Mouse (Mus musculus) midbrain, embryonic 15.5 days (tissue): Measurements from ENCODE around the gene Cops7a. TPM values are rescaled to one million over a fixed set of nuclear protein-coding genes. Genes with fewer than 3 reads are reported as not detected.
A peak's percentile ranks its signal among the peaks of the same experiment; 100 is the strongest.

ENCODE experiments used
- ATAC-seq: fragments of 200-750 bp; cut with Nextera tagmentation; replicated peaks from 2 replicates; pipeline ENCODE4 v1.8.0; 2017; ENCODE audit warnings: moderate TSS enrichment
- H3K27ac ChIP-seq: fragments of 300-500 bp; sonication (generic); 2 replicates; pipeline ENCODE4 v1.5.1; 2015; ENCODE audit warnings: mild to moderate bottlenecking, inconsistent platforms
- H3K27me3 ChIP-seq: fragments of 300-500 bp; sonication (generic); replicated peaks from 2 replicates; pipeline ENCODE4 v1.6.1; 2015; ENCODE audit warnings: inconsistent platforms
- H3K36me3 ChIP-seq: fragments of 300-500 bp; sonication (generic); replicated peaks from 2 replicates; pipeline ENCODE4 v1.6.1; 2015; ENCODE audit warnings: inconsistent platforms
- H3K4me1 ChIP-seq: fragments of 300-500 bp; sonication (generic); 2 replicates; pipeline ENCODE4 v1.6.1; 2015; ENCODE audit warnings: inconsistent platforms
- H3K4me2 ChIP-seq: fragments of 300-500 bp; sonication (generic); 2 replicates; pipeline ENCODE4 v1.6.1; 2015; ENCODE audit warnings: inconsistent platforms, mild to moderate bottlenecking, moderate library complexity
- H3K4me3 ChIP-seq: fragments of 300-500 bp; sonication (generic); 2 replicates; pipeline ENCODE4 v1.5.1; 2015; ENCODE audit warnings: mild to moderate bottlenecking, inconsistent platforms
- H3K9ac ChIP-seq: fragments of 300-500 bp; sonication (generic); 2 replicates; pipeline ENCODE4 v1.6.1; 2015; ENCODE audit warnings: mild to moderate bottlenecking, inconsistent platforms
- H3K9me3 ChIP-seq: fragments of 300-500 bp; sonication (generic); 2 replicates; pipeline ENCODE4 v1.6.1; 2016; ENCODE audit warnings: inconsistent platforms
- WGBS: fragments of 180-500 bp; shearing (Covaris S2); methylation state at CpG from one replicate; pipeline ENCODE4 v1.1.7; 2015; ENCODE audit warnings: mixed read lengths; 5-methylcytosine and 5-hydroxymethylcytosine counted together
- polyA plus RNA-seq: library from polyadenylated mRNA; unstranded; fragments of >200 nt; fragmentation: Nextera tagmentation; extraction: Ambion mirVana; gene quantifications from 2 replicates; pipeline ENCODE4 v1.2.1, GENCODE M21; 2015

Cops7a gene
- polyA plus RNA-seq, 1 experiment from 2014 or later = 95.5 TPM

DNA sequence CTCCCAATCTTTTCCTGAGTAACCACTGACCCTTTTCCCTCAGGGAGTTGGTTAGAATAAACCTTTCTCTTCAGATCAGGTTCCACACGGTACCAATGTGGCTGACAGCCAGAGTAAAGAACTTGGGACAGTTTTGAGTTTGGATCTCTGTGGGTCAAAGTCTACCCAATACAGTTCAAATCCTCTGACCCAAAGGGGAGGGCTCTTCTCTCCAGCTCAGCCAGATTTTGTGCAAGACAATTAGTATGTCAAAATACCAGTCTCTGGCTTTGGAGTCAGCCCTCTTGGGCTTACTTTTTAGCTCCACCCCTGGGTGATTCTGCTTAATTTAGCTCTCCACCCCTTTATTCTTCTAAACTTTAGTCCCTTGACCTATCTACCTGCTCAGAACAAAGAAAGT, 35.1 kb downstream of the Cops7a start:
- peak overlapping the region; percentile 89 for H3K4me2 ChIP-seq
- no peak; the same call in 1 of the 2 replicates for ATAC-seq
- H3K27ac ChIP-seq = peak overlapping the region; percentile 94
- WGBS = 30% methylated on average over 1 of the region's 1 CpGs
- no peaks in the 10 kb centered on the region for H3K27me3 ChIP-seq
- H3K4me3 ChIP-seq = peak overlapping the region; percentile 97
- peaks cover 17% of the 10 kb centered on the region; the same call in 1 of the 2 replicates for H3K36me3 ChIP-seq
- 0 out of 2 replicates have a peak overlapping the region, but pooled peaks have one; percentile 75 for H3K9ac ChIP-seq
- no peaks in the 10 kb centered on the region for H3K9me3 ChIP-seq
- peaks cover 30% of the 10 kb centered on the region for H3K4me1 ChIP-seq

DNA sequence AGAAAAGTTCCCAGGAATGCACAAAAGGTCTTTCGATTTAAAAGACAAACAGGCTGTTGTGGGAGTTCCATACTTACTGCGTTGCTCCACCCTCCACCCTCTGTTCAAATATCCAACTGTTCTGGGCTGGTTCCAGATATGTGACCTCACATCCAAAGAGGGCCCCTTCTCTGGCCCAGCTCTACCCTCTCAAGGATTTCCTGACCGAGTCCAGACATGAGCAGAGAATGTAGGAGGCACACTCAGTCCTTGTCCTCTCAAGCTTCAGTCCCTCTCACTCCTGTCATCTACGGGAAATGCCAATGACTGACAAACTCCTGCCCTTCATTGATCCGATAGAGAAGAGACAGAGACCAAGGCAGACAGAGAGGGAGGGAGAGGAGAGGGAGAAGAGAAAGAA, 39.4 kb downstream of the Cops7a start:
- Histone ChIP-seq H3K4me1 (peaks cover 11% of the 10 kb centered on the region), H3K36me3 (no peaks in the 10 kb centered on the region), H3K9me3 (no peaks in the 10 kb centered on the region), H3K9ac (no peak overlapping the region), H3K4me2 (no peak overlapping the region), H3K27me3 (no peaks in the 10 kb centered on the region), H3K27ac (no peak overlapping the region), H3K4me3 (no peak overlapping the region)
- ATAC-seq = no peak
- WGBS = 60% methylated on average over 5 of the region's 5 CpGs

GRCm38 (mm10) chr6:124925173-124925793, 40.1 kb downstream of the Cops7a start:
- Histone ChIP-seq H3K27ac (no peak overlapping the region), H3K9ac (no peak overlapping the region), H3K4me2 (no peak overlapping the region), H3K4me1 (peaks cover 13% of the 10 kb centered on the region), H3K36me3 (no peaks in the 10 kb centered on the region), H3K9me3 (no peaks in the 10 kb centered on the region), H3K4me3 (no peak overlapping the region), H3K27me3 (no peaks in the 10 kb centered on the region)
- 39% methylated on average over 12 of the region's 12 CpGs for WGBS
- no peak for ATAC-seq

DNA sequence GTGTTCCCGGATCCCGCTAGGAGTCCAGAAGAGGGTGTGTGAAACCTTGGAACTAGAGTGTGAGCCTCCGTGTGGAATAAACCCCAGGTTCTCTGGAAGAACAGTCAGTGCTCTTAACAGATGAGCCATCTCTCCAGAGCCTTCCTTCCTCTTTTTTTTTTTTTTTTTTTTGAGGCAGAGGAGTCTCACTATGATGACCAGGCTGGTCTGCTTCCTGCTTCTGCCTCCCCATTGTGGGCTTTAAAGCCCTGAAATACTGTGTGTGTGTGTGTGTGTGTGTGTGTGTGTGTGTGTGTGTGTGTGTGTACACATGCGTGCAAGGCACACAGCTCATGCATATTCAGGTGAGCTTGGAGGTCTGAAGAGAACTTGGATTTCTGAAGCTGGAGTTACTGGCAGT, 43.8 kb downstream of the Cops7a start:
- H3K36me3 ChIP-seq = no peaks in the 10 kb centered on the region
- no peak overlapping the region for H3K4me2 ChIP-seq
- no peaks in the 10 kb centered on the region for H3K27me3 ChIP-seq
- H3K9me3 ChIP-seq = no peaks in the 10 kb centered on the region
- peaks cover 27% of the 10 kb centered on the region for H3K4me1 ChIP-seq
- WGBS = 65% methylated on average over 4 of the region's 4 CpGs
- peak overlapping the region; percentile 100 for H3K27ac ChIP-seq
- no peak overlapping the region for H3K9ac ChIP-seq
- no peak overlapping the region for H3K4me3 ChIP-seq
- ATAC-seq = no peak

- WGBS = 23% methylated on average over 9 of the region's 9 CpGs
- Histone ChIP-seq H3K4me2 (peak overlapping the region; percentile 95), H3K4me1 (peaks cover 29% of the 10 kb centered on the region), H3K9ac (peak overlapping the region; percentile 40), H3K36me3 (no peaks in the 10 kb centered on the region), H3K9me3 (no peaks in the 10 kb centered on the region), H3K4me3 (peak overlapping the region; percentile 86), H3K27me3 (no peaks in the 10 kb centered on the region), H3K27ac (peak overlapping the region; percentile 100)
- ATAC-seq = no peak
These were observed 44.8 kb downstream of the Cops7a start for GRCm38 (mm10) chr6:124920318-124921085.

GRCm38 (mm10) chr6:124919695-124920317, 45.5 kb downstream of the Cops7a start, which contains the start of gene Ptms:
TSS of gene Ptms (minus strand) at chr6:124920103.
- Histone ChIP-seq H3K27me3 (no peaks in the 10 kb centered on the region), H3K27ac (peak within 1 kb of the TSS; percentile 100), H3K36me3 (no peaks in the 10 kb centered on the region), H3K9me3 (no peaks in the 10 kb centered on the region), H3K9ac (peak within 1 kb of the TSS; percentile 99), H3K4me2 (peak within 1 kb of the TSS; percentile 95), H3K4me1 (peaks cover 36% of the 10 kb centered on the region), H3K4me3 (peak within 1 kb of the TSS; percentile 86)
- ATAC-seq = peak; percentile 88
- 0% methylated on average over 13 of the region's 13 CpGs for WGBS

GRCm38 (mm10) chr6:124918890-124919627, 46.3 kb downstream of the Cops7a start:
- ATAC-seq = no peak
- peaks cover 43% of the 10 kb centered on the region for H3K4me1 ChIP-seq
- peak overlapping the region; percentile 95 for H3K4me2 ChIP-seq
- H3K4me3 ChIP-seq = peak overlapping the region; percentile 86
- peak overlapping the region; percentile 99 for H3K9ac ChIP-seq
- H3K27me3 ChIP-seq = no peaks in the 10 kb centered on the region
- peaks cover 7% of the 10 kb centered on the region; the same call in 1 of the 2 replicates for H3K36me3 ChIP-seq
- 14% methylated on average over 13 of the region's 14 CpGs for WGBS
- H3K9me3 ChIP-seq = no peaks in the 10 kb centered on the region
- peak overlapping the region; percentile 100 for H3K27ac ChIP-seq

GRCm38 (mm10) chr6:124918331-124918690, 47.0 kb downstream of the Cops7a start:
- ATAC-seq = no peak
- Histone ChIP-seq H3K9me3 (no peaks in the 10 kb centered on the region), H3K4me2 (peak overlapping the region; percentile 95), H3K27me3 (no peaks in the 10 kb centered on the region), H3K27ac (peak overlapping the region; percentile 100), H3K9ac (peak overlapping the region; percentile 99), H3K4me1 (peaks cover 51% of the 10 kb centered on the region), H3K36me3 (peaks cover 14% of the 10 kb centered on the region; the same call in 1 of the 2 replicates), H3K4me3 (peak overlapping the region; percentile 86)
- 5% methylated on average over 7 of the region's 7 CpGs for WGBS

GRCm38 (mm10) chr6:124917518-124918330, 47.6 kb downstream of the Cops7a start:
- Histone ChIP-seq H3K27ac (peak overlapping the region; percentile 100), H3K9ac (peak overlapping the region; percentile 99), H3K9me3 (no peaks in the 10 kb centered on the region), H3K4me1 (peaks cover 53% of the 10 kb centered on the region), H3K27me3 (no peaks in the 10 kb centered on the region), H3K4me2 (peak overlapping the region; percentile 95), H3K36me3 (peaks cover 20% of the 10 kb centered on the region; the same call in 1 of the 2 replicates), H3K4me3 (peak overlapping the region; percentile 86)
- WGBS = under 1% methylated on average over 55 of the region's 89 CpGs
- ATAC-seq = peak; percentile 81

DNA sequence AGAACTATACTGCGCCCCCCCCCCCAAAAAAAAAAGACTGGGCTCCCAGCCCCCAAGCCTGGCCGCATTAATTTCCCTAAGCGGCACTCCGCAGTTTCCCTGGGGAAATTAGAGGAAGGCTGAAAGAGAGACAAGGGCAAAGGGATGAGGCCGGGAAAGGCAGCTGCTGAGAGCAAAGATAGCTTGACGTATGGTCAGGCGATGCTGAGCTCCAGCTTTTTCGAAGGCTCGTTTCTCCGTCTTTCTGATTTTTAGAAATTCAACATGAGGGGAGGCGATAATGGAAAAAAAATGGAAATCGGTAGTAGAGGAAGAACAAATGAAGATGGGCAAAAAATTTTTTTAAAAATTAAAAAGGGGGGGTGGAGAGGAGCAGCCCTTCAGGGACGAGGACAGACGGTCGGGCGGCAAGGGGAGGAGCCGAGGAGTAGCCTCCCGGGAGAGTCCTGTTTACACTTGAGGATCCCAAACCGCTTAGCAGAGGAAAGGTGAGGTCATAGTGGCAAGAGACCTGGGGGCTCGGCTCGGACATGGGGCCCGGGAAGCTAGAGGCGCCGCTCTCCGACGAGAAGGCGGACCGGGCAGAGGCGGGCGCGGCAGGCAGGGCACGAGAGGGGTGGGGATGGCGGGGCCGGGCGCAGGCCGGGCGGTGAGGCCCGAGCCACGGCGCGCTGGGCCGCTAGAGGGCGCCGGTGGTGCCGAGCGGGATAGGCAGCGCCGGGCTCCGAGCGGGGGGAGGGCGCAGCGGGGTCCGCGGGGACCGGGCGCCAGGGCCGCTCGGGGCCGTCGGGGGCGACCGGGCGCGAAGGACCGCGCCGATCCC, 48.4 kb downstream of the Cops7a start:
- Histone ChIP-seq H3K4me2 (peak overlapping the region; percentile 95), H3K9ac (peak overlapping the region; percentile 99), H3K27me3 (no peaks in the 10 kb centered on the region), H3K27ac (peak overlapping the region; percentile 100), H3K4me1 (peaks cover 53% of the 10 kb centered on the region), H3K4me3 (peak overlapping the region; percentile 86), H3K9me3 (no peaks in the 10 kb centered on the region), H3K36me3 (peaks cover 20% of the 10 kb centered on the region; the same call in 1 of the 2 replicates)
- under 1% methylated on average over 24 of the region's 67 CpGs for WGBS
- peak; percentile 55 for ATAC-seq
